Mouse (Mus musculus): ENCODE measurements around the gene Gnat3.
"Not testable (repeated sequence)": the region's sequence is repeated elsewhere in the genome, so short reads cannot be mapped to it uniquely, and the experiment has no call there.

Gnat3 gene

DNA sequence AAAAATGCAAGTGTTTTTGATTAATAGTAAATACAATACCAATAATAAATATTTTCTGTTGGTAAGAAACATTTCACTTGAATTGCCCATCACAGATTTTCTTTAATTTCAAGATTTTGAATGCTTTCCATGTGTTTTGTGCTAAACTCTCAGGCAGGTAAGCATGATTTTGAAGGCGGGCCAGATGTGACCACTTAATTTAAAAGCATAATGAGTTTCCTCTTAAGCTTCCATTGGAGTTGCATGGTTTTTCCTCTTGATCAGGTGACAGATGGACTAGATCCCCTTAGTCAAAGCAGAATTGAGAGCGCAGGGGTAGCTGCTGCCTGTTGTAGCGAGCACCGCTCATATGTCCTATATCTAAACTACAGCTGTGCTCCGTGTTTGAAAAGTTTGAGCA is at the start of gene Gnat3:
TSS of gene Gnat3 (plus strand) at position 301 of the 400 bp plus-strand sequence.
- no peak for DNase-seq (ENCODE audit: low spot score)

- peak; percentile 52 for DNase-seq (ENCODE audit: low spot score)
These were observed 43.4 kb upstream of the Gnat3 start for GRCm38 (mm10) chr5:17918966-17919365.

DNA sequence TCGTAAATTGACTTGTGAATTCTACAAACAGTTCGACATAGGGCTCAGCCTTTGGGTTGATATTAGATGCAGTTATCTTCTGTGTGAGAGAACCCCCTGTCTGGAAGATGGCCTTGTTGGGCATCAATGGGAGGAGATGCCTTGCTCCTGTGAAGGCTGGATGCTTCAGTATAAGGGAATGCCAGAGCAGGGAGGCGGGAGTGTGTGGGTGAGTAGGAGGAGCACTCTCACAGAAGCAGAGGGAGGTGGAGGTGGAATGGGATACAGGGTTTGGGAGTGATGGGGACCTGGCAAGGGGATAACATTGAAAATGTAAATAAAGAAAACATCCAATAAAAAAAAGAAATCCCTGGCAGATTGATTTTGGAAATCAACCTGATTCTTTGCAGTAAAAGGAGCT is 38.7 kb upstream of the Gnat3 start:
- no peak for DNase-seq (ENCODE audit: low spot score)

- peak; percentile 88 for DNase-seq (ENCODE audit: low spot score)
These were observed 38.2 kb upstream of the Gnat3 start for GRCm38 (mm10) chr5:17924085-17924518.

- DNase-seq (ENCODE audit: low spot score) = peak; percentile 57
These were observed 33.9 kb upstream of the Gnat3 start for GRCm38 (mm10) chr5:17928471-17928870.

GRCm38 (mm10) chr5:17929006-17929567 is 33.3 kb upstream of the Gnat3 start:
- DNase-seq (ENCODE audit: low spot score) = no peak

- not testable (repeated sequence) for DNase-seq (ENCODE audit: low spot score)
These were observed 30.8 kb upstream of the Gnat3 start for GRCm38 (mm10) chr5:17931588-17931987.

DNA sequence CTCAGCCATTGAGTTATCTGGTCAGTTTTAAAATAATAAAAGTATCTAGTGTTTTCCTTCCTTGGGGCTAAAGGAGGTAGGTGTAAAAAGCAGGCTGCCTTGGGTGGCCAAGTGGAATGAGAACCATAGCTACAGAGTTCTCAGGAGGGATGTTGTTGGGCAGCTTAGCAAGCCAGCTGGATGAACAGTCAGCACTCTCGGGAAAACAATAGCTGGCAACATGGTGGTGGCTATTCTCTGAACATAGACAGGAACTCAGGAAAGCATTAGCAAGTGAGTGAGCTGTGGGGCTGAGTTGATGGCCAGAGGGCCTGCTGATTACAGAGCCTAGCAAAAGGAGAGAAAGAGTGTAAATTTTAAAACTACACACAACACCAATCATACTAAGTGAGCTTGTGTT is 27.8 kb upstream of the Gnat3 start:
- DNase-seq (ENCODE audit: low spot score) = peak; percentile 17

DNA sequence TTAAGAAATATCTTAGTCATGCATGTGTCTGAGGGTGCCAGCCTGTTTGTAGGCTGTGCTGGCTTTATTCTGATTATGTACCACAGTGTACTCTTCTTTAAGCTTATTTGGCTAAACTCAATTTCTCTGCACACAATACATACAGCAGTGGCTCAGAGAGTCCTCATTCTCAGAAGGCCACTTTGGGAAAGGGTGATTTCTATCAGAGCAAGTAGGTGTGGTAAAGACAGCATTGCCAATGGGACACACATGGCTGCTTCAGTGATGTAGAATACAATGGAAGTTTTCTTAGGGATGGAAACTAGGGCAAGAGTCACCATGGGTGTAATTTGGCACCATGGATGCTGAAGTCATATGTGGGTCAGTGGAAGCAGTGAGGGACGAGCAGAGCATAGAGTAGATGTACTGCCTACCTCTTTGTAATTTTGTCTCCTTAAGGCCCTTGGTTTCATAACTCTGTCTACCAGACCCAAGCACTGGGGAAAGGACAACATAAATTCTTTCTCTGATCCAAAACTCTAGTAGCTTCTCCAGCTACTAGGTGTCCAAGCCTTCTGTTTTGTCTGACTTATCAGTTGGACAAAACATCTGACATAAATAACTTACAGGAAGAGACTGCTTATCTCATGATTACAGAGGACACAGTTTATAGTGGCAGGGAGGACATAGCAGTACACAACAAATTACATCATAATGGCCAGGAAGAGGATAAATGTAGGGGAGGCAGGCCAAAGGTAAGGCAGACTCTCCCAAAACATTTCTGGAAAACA is 24.0 kb upstream of the Gnat3 start:
- peak; percentile 15 for DNase-seq (ENCODE audit: low spot score)

DNA sequence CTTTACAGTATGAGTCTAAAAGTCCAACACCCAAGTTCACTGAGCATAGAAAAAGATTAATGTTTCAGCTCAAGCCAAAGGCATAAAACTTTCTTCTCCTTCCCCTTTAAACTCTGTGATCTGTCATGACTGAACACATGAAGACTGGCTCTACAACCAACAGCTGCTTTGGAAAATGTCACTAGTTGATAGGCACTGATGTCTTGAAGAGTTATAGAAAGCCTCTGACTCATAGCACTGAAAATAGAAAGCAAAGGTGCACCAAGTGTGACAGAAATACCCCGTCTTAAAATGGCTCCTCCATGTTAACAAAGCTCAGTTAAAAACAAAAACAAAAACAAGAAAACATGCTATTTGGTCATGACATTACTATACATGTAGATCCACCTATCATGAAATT is 5.9 kb upstream of the Gnat3 start:
- no peak for DNase-seq (ENCODE audit: low spot score)

GRCm38 (mm10) chr5:17969704-17970390 is 7.5 kb downstream of the Gnat3 start:
- no peak for DNase-seq (ENCODE audit: low spot score)

DNA sequence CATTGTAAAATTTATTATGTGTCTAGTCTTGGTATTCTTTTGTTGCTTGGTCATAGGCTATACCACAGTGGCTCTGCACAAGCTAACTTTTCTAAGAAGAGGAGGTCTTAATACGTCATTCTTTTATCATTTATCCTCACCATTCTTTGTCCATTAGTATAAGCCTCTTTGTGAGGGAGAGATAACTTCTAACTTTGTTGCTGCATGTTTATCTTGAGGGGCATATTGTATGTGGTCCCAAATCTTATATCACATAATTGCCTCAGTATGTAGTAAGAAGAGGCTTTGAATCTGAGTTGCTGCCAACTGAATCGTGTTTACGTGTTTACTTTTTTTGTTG is 8.0 kb downstream of the Gnat3 start:
- no peak for DNase-seq (ENCODE audit: low spot score)

DNA sequence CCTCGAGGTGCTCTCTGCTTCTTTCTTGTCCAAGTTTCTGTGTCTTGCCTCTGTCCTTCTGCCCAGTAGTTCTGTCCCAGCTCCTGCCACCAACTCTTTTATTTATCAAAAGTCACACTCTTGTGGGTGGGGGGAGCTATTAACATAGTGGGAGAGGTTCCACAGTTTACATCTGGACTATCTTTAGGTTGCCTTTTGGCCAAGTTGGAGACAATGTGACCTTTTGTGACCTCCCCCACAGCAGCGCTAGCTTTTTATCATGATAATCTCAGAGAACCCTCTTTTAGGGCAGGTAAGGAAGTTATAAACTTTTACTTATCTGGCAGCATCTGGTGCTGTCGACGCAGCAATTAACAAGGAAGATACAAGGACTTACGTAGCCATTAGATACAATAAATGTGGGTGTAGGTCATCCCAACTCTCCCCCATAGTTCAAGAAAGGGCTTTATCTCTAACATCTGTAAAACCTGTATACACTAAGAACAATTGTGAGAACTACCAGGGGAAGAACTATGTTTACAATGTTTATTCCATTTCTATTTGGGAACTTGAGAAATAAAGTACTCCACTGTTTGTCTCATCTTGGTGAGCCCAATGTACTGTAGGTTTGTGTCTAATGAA is 18.3 kb downstream of the Gnat3 start:
- DNase-seq (ENCODE audit: low spot score) = no peak

- DNase-seq (ENCODE audit: low spot score) = peak; percentile 66
These were observed 20.4 kb downstream of the Gnat3 start for GRCm38 (mm10) chr5:17982770-17983169.

- DNase-seq (ENCODE audit: low spot score) = peak; percentile 26
These were observed 22.2 kb downstream of the Gnat3 start for GRCm38 (mm10) chr5:17984522-17984921.

DNA sequence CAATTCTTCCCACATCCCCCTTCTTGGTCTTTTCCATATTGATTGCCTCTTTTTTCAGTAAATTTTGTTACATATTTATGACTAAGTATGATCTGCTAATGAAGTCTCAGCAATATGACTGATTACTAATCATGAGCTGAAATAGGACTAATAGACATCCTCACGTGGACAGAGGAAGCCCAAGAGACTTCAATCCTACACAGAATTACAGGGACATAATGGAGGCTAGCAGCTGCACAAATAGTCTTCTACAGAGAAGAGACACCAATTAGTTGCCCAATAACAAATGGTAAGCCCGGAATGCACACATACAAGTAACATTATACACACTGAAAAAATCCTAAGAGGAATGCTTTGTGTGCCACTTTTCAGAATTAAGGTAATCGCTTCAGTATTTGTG is 24.3 kb downstream of the Gnat3 start:
- no peak for DNase-seq (ENCODE audit: low spot score)

DNA sequence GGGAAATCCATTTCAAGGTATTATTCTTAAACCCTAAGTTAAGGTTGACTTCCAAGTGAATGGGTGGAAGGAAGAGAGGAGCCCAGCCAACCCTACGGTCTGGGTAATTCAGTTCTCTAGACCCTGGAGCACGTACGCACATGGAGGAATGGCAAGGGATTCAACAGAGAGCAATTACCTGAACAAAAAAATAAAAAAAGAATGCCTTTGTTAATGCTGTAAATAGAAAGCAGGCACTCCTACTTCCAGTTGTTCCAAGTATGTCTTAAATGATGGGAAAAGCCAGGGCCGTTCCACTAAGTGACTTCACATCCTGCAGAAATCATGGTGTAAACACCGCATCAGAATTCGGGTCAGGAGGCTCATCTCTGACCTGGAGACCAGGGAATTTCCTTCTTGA is 28.3 kb downstream of the Gnat3 start:
- DNase-seq (ENCODE audit: low spot score) = peak; percentile 12

GRCm38 (mm10) chr5:17999570-17999969 is 37.2 kb downstream of the Gnat3 start:
- peak; percentile 22 for DNase-seq (ENCODE audit: low spot score)

- DNase-seq (ENCODE audit: low spot score) = peak; percentile 80
These were observed 37.8 kb downstream of the Gnat3 start for GRCm38 (mm10) chr5:18000185-18000584.

- DNase-seq (ENCODE audit: low spot score) = peak; percentile 60
These were observed 39.3 kb downstream of the Gnat3 start for GRCm38 (mm10) chr5:18001646-18002045.

DNA sequence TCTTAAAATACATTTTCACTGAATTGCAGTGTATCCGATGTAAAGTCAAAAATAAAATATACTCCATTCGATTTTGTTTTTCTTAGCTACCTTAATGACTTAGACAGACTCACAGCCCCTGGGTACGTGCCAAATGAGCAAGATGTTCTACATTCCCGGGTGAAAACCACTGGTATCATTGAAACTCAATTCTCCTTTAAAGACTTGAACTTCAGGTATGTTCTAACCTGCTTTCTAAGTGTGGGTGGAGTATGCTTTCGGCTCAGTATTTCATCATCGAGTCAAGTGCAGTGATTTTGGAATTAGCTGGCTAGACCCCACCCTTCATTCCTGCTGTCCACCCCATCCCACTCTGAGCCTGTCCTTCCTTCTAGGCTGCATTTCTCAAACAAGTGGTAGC is 41.3 kb downstream of the Gnat3 start:
- no peak for DNase-seq (ENCODE audit: low spot score)

DNA sequence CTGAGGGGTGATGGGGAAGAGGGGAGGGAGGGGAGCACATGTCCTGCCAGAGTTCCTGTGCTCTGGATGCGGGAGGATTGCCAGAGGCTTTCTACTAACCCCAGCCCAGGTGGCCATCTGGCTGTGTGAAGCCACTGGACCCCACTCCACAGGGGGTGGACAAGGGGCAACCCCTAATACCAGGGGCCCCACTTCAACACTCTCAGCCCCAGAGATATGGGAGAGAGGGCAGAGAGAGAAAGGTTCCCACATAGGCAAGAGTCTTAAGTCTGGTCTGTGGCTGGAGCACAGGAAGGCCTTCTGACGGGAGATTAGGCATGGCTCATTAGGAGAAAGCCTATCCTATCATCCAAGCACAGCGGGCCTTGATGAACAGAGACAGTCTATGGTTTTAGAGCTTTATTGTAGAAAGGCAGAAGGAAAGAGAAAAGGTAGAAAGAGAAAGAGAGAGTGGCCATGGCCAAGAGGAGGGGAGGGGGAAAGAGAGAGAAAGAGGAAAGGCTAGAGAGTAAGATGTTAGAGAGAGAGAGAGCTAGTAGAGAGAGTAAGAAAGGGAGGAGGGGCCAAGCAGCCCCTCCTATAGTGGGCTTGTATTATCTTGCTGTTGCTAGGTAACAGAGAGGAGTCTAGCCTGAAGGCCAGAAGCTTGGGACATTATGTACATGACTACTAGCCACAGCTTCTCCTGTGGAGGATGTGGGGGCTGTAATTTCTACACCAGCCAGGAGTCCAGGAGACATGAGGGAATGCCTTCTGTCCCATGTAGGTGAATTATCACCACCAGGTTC is 42.7 kb downstream of the Gnat3 start:
- no peak for DNase-seq (ENCODE audit: low spot score)
